Mouse (Mus musculus): ENCODE data around the gene Fstl3.

Gene Fstl3

GRCm38 (mm10) chr10:79762875-79763274 lies 14.2 kb upstream of the Fstl3 start:
- DNase-seq (ENCODE audit: low spot score) = no peak

- no peak for DNase-seq (ENCODE audit: low spot score)
Measured at GRCm38 (mm10) chr10:79764234-79764633, 12.8 kb upstream of the Fstl3 start.

DNA sequence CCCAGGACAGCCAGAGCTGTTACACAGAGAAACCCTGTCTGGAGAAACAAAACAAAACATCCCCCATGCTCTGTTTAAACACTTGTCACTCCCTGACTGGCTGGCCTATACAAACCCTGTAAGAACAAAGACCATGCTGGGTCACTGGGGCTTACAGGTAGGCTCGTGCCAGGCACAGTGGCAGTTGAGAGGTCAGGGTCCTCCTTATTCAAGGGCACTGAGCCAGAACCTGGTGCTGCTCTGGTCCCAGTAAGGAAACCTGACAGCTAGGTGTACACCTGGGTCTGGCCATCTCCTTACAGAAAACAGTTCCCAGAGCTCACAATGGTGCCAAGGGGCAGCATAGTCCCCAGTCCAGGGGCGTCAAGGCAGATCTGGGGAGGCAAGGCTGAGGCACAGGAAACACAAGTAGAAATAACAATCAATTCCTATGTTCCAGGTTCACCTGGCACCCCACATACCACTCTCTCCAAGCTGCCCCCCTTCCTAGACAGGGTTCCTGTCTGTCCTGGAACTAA lies 11.8 kb upstream of the Fstl3 start:
- no peak for DNase-seq (ENCODE audit: low spot score)

- DNase-seq (ENCODE audit: low spot score) = no peak
Measured at GRCm38 (mm10) chr10:79766001-79766507, 11.0 kb upstream of the Fstl3 start.

GRCm38 (mm10) chr10:79766508-79767325 lies 10.4 kb upstream of the Fstl3 start, which contains the start of gene Rnf126:
Gene Rnf126 (minus strand): TSS chr10:79766952.
- DNase-seq (ENCODE audit: low spot score) = peak; percentile 99

DNA sequence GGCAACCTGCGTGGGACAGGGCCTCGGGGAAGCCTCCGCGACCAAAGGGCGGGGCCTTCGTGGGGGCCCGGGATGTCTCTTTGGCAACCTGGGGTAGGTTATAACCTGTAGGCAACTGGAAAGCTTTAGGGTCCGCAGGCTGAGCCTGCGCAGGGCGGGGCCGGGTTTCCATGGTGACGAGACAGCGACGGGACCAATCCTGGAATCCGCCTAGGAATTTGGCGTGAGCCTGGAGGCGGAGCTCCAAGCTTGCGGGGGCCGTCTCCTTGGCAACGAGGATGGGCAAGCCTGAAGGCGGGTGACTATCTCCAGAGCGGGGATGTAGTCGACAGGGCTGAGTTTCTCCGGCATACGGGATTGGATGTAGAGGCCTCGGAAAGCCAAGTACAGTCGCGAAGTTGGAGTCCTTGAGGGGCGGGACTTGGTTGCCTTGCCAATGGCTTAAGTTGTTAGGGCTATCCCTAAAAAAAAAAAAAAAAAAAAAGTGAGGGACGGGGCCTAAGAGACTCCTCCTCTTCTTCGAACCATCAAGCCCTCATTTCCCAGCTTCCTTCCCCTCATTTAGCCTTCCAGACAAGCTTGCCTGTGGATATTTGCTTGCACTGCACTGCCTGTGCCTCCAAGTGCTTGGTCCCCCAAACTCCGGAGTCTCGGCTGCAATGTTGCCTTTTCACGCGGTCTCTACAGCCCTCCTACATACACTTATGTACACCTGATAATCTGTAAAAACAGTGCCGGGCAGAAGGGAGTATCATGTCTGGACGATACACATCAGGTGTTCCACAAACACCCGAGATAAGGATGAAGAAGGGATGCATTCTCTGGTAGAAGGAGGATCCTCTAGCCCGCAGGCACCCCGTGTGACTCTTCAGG lies 9.5 kb upstream of the Fstl3 start:
- peak; percentile 84 for DNase-seq (ENCODE audit: low spot score)

DNA sequence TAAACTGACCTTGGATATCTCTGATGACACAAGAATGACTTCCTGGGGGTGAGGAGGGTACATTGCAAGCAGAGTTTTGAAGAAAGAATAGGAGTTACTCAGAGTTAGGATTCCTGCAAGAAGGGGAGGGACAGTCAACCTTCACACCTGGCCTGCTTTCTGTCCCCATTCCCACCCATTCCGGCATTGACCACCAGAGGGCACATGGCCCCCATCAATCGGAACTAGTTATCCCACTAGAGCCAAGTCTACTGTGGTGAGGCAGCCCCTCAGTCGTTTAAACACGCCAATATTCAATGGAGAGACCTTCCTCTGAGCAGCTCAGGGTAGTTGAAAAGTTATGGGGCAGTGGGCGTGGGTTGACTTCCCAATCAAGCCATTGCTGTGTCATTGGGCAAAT lies 8.7 kb upstream of the Fstl3 start:
- peak; percentile 63 for DNase-seq (ENCODE audit: low spot score)

GRCm38 (mm10) chr10:79769329-79769728 lies 7.7 kb upstream of the Fstl3 start:
- no peak for DNase-seq (ENCODE audit: low spot score)

GRCm38 (mm10) chr10:79772320-79772719 lies 4.8 kb upstream of the Fstl3 start:
- no peak for DNase-seq (ENCODE audit: low spot score)

- no peak for DNase-seq (ENCODE audit: low spot score)
Measured at GRCm38 (mm10) chr10:79773208-79773607, 3.9 kb upstream of the Fstl3 start.

- no peak for DNase-seq (ENCODE audit: low spot score)
Measured at GRCm38 (mm10) chr10:79774486-79775279, 2.4 kb upstream of the Fstl3 start.

- no peak for DNase-seq (ENCODE audit: low spot score)
Measured at GRCm38 (mm10) chr10:79778006-79778405, 934 bp downstream of the Fstl3 start.

- no peak for DNase-seq (ENCODE audit: low spot score)
Measured at GRCm38 (mm10) chr10:79779193-79779592, 2.1 kb downstream of the Fstl3 start.

DNA sequence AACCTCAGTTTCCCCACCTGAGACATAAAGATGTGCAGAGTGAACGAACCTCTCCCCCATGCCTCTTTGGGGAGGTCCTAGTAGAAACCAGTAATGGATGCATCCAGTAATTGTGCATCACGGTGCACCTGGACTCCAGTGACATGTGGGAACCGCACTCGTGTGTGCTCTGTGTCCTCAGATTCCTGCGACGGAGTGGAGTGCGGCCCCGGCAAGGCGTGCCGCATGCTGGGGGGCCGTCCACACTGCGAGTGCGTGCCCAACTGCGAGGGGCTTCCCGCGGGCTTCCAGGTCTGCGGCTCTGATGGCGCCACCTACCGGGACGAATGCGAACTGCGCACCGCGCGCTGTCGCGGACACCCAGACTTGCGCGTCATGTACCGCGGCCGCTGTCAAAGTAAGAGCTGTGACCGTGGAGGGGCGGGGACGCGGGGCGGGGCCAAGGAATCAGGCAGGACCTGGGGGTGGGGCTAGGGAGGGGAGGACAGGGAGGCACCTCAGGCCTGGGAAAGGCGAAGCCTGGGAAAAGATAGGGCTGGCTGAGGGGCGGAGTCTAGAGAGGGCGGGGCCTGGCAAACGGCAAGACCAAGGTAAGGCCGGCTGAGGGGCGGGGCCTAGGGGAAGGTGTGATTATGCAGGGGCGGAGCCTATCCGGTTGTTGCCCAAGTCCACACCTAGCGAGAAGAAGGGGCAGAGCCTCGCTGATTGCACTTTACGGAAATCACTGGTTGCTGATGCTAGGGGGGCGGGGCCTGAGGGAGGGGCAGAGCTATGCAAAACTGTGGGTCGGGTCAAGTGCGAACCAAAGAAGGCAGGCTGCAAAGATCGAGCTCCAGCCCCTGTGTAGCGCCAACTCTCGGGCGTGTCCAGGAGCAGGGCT lies 3.0 kb downstream of the Fstl3 start:
- no peak for DNase-seq (ENCODE audit: low spot score)

- DNase-seq (ENCODE audit: low spot score) = no peak
Measured at GRCm38 (mm10) chr10:79780664-79781015, 3.6 kb downstream of the Fstl3 start.

DNA sequence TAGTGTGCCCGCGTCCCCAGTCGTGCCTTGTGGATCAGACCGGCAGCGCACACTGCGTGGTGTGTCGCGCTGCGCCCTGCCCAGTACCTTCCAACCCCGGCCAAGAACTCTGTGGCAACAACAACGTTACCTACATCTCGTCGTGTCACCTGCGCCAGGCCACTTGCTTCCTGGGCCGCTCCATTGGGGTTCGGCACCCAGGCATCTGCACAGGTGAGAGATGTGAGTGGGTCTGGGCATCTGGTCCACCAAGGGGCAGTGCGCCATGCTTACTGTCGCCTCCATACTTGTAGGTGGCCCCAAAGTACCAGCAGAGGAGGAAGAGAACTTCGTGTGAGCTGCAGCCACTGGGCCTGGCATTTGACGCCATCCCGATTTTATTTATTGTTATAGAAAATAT lies 4.1 kb downstream of the Fstl3 start:
- DNase-seq (ENCODE audit: low spot score) = no peak

DNA sequence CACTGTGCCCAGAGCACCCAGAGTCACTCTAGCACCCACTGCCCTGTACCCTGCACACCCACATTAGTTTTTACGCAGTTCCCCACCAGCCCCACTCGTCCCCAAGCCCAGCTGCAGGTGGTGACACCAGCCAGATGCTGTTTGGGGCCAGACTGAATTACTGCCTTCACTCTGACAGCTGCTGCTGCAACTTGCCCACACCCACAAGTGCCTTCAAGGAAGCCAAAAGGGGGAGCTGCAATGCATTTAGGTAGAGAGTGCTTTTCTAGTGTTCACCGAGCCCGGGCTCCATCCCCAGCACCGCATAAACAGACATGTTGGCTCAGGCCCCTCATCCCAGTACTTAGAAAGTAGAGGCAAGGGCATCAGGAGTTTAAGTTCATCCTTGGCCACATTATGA lies 4.9 kb downstream of the Fstl3 start:
- DNase-seq (ENCODE audit: low spot score) = no peak

DNA sequence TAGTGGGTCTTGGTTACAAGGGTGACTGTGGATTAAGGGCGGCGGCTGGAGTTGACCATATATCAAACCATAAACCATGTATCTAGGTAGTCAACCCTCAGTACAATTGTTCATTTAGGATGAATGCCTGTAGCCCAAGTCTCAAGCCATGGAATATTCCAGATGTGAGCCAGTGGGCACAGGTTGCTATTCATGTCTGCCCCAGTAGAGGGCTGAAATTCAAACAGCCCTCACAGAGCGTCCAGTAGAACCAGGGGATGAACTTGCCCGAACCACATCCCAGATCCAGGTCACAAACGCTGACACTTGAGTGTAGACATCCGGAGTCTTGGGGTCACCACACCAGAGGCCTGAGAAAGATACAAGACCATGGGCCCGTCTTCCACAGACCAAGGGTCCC lies 6.0 kb downstream of the Fstl3 start:
- DNase-seq (ENCODE audit: low spot score) = no peak

- DNase-seq (ENCODE audit: low spot score) = no peak
Measured at GRCm38 (mm10) chr10:79783920-79784800, 7.1 kb downstream of the Fstl3 start.

Measured in adipocyte (in vitro differentiated cells).